Mouse (Mus musculus) cerebellum, postnatal 4 days (tissue): ENCODE data around the gene Ppm1g.

Experiments used
- DNase-seq, 2 experiments: peaks; one replicate each; pipeline ENCODE4 v3.0.0; 2022; ENCODE audit warnings: low spot score in 2 of 2, mixed read lengths in 1 of 2

Gene Ppm1g

DNA sequence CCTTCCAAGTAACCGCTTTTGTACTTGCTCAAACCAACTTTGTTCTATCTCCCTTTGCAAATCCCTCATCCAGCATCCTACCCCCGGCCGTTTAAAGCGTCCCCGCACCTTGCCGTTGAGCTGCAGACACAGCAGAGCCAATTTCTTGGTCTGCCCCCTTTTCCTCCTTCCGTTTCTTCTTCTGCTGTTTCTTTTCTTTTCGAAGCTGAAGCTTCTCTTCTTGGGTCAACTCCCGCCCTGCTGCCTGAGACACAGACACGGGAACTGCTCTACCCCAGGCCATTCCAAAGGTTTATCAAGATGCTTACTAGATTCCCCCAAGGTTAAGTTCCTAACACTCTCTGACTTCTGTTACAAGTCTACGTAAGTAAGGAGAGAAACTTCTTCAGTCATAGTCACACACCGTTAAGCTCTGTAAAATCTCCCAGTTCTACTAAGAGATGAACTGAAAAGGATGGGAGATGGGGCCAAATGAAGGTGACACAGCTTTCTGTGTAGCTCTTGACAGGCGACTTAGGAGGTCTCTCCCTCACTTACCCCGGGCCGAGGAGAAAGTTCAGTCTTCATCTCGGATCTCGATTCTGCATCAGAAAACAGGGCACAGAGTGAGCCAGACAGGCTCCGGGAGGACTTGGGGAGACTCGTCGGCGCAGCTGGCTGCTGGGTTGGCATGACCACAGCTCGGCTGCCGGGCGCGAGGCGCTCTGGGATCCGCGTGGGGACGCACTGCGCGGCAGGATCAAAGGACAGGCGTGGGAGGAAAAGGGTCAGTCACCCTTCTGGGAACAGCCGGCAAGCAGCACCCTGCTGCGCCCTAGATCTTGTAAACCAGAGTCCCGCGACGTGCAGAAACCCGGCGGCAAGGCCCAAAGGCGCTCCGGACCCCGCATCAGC, 28.2 kb downstream of the Ppm1g start:
- no peak for DNase-seq

DNA sequence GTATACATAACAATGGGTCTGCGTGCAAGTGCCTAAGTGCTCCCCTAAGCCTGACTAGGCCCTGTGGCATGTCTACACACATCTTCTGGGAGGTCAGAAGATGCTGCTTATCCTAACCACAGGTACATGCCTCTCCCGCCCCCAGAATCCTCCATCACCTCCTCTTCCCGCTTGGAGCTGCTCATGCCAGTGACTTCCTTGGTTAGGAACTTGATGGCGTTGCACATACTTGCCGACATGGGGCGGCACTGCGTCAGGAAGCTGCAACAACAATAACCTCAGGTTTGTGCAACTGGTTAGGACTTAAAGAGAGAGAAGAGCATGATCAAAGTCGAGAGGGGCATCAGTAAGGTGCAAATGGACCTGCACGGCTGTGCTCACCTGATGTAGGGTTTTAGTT, 30.3 kb downstream of the Ppm1g start:
- no peak for DNase-seq

GRCm38 (mm10) chr5:31188223-31188840, 32.2 kb downstream of the Ppm1g start:
- no peak for DNase-seq

DNA sequence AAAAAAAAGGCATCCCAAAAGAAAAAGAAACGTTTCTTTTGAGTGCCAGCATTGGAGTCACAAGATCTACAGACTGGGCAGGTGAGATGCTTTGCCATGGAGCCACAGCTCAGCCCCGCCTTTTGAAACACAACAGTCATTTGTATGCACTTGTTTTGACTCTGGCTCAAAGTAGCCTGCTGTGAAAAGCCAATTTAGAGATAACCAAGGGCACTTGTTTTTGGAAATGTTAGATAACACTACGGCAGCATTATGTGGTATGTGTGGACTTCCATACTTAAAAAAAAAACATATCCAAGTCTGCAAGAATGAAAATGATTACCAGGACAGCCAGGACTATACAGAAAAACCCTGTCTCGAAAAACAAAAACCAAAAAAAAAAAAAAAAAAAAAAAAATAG, 36.8 kb downstream of the Ppm1g start:
- no peak for DNase-seq

- DNase-seq = no peak
Measured at GRCm38 (mm10) chr5:31181183-31181770, 39.2 kb downstream of the Ppm1g start.

DNA sequence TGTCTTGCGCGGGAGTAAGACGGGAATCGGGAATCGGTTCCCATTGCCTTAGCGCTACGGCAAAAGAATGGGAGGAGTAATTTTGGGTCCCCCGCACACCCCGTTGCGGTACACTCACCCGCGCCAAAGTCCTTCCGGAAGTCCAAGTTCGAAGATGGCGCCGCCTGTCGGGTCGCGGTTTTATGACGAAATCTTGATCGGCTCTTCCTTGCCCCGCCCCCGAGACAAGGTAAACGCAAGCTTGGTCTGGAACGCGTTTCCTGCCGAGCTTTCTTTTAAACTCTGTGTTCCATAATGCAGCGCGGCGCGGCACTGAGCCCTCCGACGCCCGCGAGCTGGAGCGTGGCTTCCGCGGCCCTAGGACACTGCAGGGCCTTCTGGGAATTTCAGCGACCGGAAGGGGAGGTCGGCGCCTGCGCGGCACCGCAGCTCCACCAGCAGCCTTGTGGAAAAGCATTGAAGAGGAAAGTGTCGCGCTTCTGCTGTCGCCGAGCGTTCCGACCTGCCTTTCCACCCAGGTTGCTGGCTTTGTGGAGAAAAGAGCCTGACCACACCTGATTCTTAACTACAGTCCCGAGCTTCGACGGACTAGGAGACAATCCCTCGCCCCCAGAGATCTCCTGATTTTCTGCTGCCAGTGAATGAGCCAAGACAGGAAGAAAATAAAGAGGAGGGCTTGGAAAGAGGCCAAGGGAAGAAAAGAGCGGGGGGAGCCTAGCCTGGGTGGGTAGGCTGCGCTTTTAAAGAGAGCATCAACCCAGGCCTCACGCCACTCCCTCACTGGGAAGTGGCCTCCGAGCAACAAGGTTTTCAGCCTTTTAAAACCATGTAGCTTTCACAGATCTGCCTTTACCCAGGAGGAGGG, 40.5 kb downstream of the Ppm1g start, which contains the start of the genes Gm29609 and Gtf3c2:
Gm29609 (minus strand) TSS at position 146 of the 865 bp plus-strand sequence.
Gtf3c2 (minus strand) TSS at position 379 of the 865 bp plus-strand sequence.
- DNase-seq = peak; percentile 85 to 94

GRCm38 (mm10) chr5:31179301-31179765, 41.2 kb downstream of the Ppm1g start:
- DNase-seq = no peak

GRCm38 (mm10) chr5:31168630-31169029, 51.9 kb downstream of the Ppm1g start:
- DNase-seq = no peak

DNA sequence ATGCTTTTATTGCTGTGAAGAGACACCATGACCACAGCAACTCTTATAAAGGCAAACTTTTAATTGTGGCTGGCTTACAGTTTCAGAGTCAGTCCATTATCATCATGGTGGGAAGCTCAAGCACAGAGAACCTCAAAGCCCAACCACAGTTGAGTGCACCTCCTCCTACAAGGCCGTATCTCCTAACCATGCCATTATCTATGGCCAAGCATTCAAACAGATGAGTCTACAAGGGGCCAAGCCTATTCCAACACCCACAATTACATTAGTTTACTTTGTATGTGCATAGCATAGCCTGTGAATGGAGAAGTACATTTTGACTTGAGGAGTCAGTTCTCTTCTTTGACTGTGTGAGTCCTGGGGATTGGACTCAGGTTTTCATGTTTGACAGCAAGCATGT, 55.6 kb downstream of the Ppm1g start:
- no peak for DNase-seq

- no peak for DNase-seq
Measured at GRCm38 (mm10) chr5:31162462-31162861, 58.0 kb downstream of the Ppm1g start.

- peak; percentile 45 to 73 for DNase-seq
Measured at GRCm38 (mm10) chr5:31154152-31154553, 66.3 kb downstream of the Ppm1g start, which contains the start of gene Mpv17. Gene Mpv17 (minus strand): TSS chr5:31154251.

DNA sequence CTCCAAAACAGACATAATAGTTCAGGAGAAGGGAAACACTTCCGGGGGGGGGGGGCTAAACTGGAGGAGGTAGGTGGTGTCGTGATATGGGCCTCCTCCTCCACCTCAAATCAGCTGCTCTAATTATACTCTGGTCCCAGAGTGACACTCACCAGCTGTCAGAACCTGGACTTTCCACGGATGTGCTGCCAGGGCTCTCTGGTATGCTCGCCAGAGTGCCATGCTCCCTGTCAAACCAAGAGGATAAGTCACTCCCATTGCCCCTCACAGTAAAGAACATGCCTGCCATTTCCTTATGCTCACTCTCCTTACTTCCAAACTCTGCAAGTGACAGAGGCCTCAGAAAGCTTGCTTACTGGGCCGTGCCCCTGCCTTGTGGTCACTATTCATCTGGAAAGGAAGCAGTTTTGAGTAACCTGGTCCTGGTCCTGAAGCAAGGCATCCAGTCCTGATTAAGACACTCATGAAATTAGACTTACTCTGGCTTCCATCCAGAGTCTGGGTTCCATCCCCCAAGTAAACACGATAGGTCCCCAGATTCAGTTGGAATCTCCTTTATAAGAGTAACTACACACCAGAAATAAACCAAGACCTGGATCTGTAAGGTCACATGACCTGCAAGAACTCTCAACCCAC, 66.9 kb downstream of the Ppm1g start:
- no peak for DNase-seq
